Mouse (Mus musculus): ENCODE measurements around the gene Ythdf2.

DNA sequence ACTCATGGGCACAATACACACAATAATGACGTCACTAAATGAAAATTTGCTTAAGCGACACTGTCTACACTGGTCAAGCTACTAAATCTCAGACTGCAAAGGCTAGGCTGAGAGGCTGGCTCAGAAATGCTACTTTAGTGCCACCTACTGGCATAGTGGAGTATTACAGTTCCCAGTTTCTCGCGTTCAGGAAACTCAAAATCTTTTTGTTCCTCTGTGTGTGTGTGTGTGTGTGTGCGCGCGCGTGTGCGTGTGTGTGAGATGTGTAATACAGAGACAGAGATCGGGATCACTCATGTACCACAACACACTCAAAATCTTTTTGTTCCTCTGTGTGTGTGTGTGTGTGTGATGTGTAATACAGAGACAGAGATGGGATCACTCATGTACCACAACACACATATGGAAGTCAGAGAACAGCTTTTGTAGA lies 33.5 kb downstream of the Ythdf2 start:
- peak; percentile 39; the same call in 1 of the 2 replicates for TF ChIP-seq CTCF (IDR thresholded peaks at IDR 0.05; ENCODE audit: insufficient read depth, low read length)
- no peak for TF ChIP-seq POLR2A (IDR thresholded peaks at IDR 0.05; ENCODE audit: borderline replicate concordance, extremely low read depth, low read depth, low read length)
